ENCODE assay signal across 29 mouse cellular contexts in the genomic region with DNA sequence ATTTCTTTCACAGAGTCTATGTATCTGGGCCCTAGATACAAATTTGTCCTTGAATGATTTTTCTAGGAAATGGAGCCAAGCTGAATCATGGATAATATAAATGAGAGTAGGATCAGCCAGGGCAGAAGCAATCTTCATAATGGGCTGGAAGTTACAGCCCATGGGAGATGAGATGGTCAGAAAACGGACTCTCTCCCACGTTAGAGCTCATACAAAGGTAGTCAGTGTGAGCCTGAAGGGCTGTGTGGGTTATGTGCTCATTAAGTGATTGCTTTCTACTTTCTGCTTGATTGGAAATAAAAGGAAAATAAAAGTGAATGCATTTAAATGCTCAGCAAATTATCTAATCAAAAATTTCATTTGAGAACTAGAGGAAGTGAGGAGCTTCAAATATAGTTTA.
"Had no signal": no experiment of that assay in that cellular context is flagged by ENCODE, and none has a peak within 500 bp of the region (broad histone marks: within the 10 kb centered on the region; RNA-seq: fewer than 3 reads in every experiment).

No protein-coding gene starts in this region.

- H3K4me1 ChIP-seq: heart, embryonic 13.5 days; heart, embryonic 15.5 days; hindbrain, embryonic 13.5 days; hindbrain, embryonic 15.5 days; kidney, embryonic 15.5 days; limb, embryonic 10.5 days; limb, embryonic 12.5 days; liver, embryonic 13.5 days; liver, embryonic 15.5 days had no signal

- H3K9me3 ChIP-seq: heart, embryonic 13.5 days; heart, embryonic 15.5 days; hindbrain, embryonic 13.5 days; hindbrain, embryonic 15.5 days; kidney, embryonic 15.5 days; limb, embryonic 10.5 days; limb, embryonic 12.5 days; liver, embryonic 13.5 days; liver, embryonic 15.5 days had no signal

- H3K27me3 ChIP-seq: heart, embryonic 13.5 days; heart, embryonic 15.5 days; hindbrain, embryonic 13.5 days; hindbrain, embryonic 15.5 days; kidney, embryonic 15.5 days; limb, embryonic 12.5 days; liver, embryonic 13.5 days; liver, embryonic 15.5 days had no signal

- H3K27ac ChIP-seq: heart, adult 2 months; heart, embryonic 13.5 days; heart, embryonic 15.5 days; hindbrain, embryonic 13.5 days; hindbrain, embryonic 15.5 days; hindbrain, postnatal 0 days; kidney, embryonic 15.5 days; kidney, postnatal 0 days; layer of hippocampus, adult 2 months; left cerebral cortex, adult 2 months; limb, embryonic 10.5 days; limb, embryonic 12.5 days; liver, embryonic 13.5 days; liver, embryonic 15.5 days had no signal

- H3K4me3 ChIP-seq: heart, adult 2 months; heart, embryonic 13.5 days; heart, embryonic 15.5 days; hindbrain, embryonic 13.5 days; hindbrain, embryonic 15.5 days; kidney, embryonic 15.5 days; layer of hippocampus, adult 2 months; left cerebral cortex, adult 2 months; limb, embryonic 10.5 days; limb, embryonic 12.5 days; liver, embryonic 13.5 days; liver, embryonic 15.5 days had no signal

- ATAC-seq: hindbrain, postnatal 0 days; intestine, embryonic 16.5 days; liver, postnatal 0 days had no signal

- H3K9ac ChIP-seq: heart, embryonic 13.5 days; heart, embryonic 15.5 days; hindbrain, embryonic 13.5 days; hindbrain, embryonic 15.5 days; kidney, embryonic 15.5 days; limb, embryonic 12.5 days; liver, embryonic 13.5 days; liver, embryonic 15.5 days; liver, postnatal 0 days had no signal

- H3K4me2 ChIP-seq: heart, embryonic 11.5 days; heart, embryonic 13.5 days; heart, embryonic 15.5 days; hindbrain, embryonic 13.5 days; hindbrain, embryonic 15.5 days; kidney, embryonic 15.5 days; limb, embryonic 12.5 days; liver, embryonic 11.5 days; liver, embryonic 13.5 days; liver, embryonic 15.5 days had no signal

- DNase-seq: gastrocnemius, postnatal 14 days; gastrocnemius, postnatal 36 days; heart, adult 11 months; heart, adult 2 months; heart, postnatal 14 days; heart, postnatal 36 days; kidney, adult 11 months; kidney, adult 2 months; kidney, adult 9 months; kidney, postnatal 14 days; kidney, postnatal 36 days; liver; liver, embryonic 13.5 days; liver, postnatal 0 days had no signal

- H3K36me3 ChIP-seq: heart, embryonic 13.5 days; heart, embryonic 15.5 days; hindbrain, embryonic 13.5 days; hindbrain, embryonic 15.5 days; kidney, embryonic 15.5 days; limb, embryonic 10.5 days; limb, embryonic 12.5 days; liver, embryonic 13.5 days; liver, embryonic 15.5 days had no signal
